Mouse (Mus musculus): ENCODE data around the gene Ltn1.
A peak's percentile ranks its signal among the peaks of the same experiment; 100 is the strongest.

The Ltn1 gene

DNA sequence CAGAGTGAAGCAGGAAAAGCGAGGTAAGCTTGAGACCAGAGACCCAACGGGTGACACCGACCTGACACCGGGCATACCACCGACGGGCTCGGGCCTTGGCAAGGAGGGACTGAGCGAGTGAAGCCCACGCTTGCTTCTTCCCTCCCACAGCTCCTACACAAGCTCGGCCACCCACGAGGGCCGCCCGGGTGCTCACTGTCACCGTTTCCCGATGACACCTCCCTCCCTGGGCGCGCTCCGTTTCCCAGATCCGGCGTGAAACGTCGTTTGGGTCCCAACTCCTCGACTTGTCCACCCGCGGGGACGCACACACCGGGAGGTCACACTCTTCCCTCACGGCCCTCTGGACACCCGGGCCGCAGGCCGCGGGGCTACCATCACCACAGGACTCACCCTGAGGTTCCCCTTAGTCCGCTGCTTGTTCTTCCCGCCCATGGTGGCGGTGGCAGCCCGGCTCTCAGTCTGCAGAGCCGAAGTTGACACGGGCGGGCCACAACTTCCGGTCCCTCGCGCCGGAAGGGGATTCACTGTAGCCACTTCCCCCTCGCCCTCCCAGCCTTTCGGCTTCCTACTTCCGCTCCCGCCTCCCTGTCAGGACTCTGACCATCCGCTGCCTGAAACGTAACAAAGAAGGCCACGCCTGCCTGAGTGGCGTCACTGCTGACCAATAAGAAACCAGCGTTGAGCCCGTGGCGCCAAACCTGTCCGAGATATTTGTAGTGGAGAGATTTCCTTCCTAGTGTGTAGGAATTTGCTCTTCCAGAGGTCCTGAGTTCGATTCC is at the start of gene Ltn1:
Gene Ltn1 (minus strand): TSS at position 580 of the 782 bp plus-strand sequence.
- peak; percentile 97 to 98 for DNase-seq (ENCODE audit: low spot score in 2 of 2)

GRCm38 (mm10) chr16:87470579-87470978 is 38.2 kb upstream of the Ltn1 start:
- DNase-seq (ENCODE audit: low spot score in 2 of 2), result no peak

GRCm38 (mm10) chr16:87458752-87459151 is 26.3 kb upstream of the Ltn1 start:
- no peak for DNase-seq (ENCODE audit: low spot score in 2 of 2)

- DNase-seq (ENCODE audit: low spot score in 2 of 2), result peak in 1 of 2 experiments; percentile 36
Observed at GRCm38 (mm10) chr16:87455180-87455611, 22.8 kb upstream of the Ltn1 start.

DNA sequence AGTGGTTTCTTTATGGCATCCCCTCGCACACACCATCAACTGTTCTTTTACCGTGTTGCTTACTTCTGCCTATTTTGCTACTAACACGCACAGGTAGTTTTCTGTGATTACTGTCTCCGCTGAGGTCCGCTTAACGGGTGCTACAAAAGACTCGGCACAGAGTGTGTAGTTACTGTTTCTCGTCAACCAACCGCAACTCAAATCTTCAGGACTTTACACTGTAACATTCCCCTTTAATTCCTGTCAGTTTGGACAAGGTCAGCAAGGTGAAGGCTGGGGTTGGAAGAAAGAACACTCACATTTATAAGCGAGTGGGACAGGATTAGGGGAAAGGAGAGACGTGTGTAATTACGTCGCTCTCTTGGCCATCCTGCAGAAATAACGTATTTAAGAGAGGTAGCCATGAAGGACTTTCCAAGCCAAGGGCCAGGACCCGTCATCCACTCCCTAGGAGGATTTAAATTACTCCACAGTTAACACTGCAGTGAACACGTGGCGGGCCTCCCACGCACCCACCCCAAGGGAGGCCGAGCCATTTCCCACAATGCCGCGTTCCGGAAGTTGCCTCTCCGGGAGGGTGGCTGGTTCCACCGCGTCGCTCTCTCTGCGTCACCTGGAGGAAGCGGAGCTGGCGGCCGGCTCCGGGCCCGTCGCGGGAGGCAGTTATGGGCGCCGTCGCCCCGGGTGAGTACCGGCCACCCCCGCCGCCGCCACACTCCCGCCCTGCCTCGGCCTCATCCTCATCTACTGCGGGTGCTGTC is 22.2 kb upstream of the Ltn1 start, which contains the start of gene Usp16:
Gene Usp16 (plus strand): TSS at position 285 of the 761 bp plus-strand sequence.
- peak; percentile 91 to 92 for DNase-seq (ENCODE audit: low spot score in 2 of 2)

- no peak for DNase-seq (ENCODE audit: low spot score in 2 of 2)
Observed at GRCm38 (mm10) chr16:87453226-87453625, 20.8 kb upstream of the Ltn1 start.

DNA sequence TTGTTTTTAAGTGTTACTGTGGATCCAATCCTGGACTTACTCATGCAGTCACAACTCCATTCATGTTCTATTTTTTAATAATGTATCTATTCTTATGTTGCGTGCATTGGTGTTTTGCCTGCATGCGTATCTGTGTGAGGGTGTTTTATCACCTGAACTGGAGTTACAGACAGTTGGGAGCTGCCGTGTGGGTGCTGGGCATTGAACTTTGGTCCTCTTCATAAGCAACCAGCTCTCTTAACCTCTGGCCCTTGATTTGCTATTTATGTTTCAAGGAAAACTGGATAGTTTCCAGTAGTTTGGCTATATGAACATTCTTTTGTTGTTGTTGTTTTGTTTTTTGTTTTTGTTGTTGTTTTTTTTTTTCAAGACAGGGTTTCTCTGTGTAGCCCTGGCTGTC is 13.1 kb upstream of the Ltn1 start:
- DNase-seq (ENCODE audit: low spot score in 2 of 2), result no peak

DNA sequence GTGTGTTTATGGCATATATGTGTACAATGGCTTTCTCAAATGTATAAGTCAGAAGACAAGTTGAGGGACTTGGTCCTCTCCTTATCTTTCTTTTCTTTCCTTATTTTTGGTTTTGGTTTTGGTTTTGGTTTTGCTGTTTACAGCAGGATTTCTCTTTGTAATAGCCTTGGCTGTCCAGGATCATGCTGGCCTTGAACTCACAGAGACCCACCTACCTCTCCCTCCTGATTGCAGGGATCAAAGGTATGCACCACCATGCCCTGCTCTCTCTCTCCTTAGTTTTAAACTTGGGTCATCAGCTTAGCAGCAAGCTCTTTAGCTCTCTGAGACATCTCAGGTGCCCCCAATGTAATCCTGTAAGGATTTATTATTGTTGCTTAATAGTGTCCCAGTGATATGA is 12.7 kb upstream of the Ltn1 start:
- DNase-seq (ENCODE audit: low spot score in 2 of 2), result no peak

DNA sequence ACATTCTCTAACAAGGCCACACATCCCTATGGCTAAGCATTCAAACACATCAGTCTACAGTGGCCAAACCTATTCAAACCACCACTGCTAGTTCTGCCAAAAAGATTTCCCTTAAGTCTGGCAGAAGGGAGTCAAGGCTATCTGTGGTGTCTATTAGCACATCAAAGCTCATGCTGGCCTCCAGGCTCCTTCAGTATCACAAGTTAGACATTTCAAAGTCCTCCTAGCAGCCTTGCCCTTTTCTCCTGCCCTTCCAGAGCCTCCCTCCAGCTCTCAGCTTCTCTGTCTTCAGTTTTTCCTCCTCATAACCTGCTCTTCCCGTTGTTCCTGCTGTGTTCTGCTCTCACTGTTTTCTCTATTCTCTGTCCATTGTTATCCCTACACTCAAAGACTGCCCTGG is 11.7 kb upstream of the Ltn1 start:
- no peak for DNase-seq (ENCODE audit: low spot score in 2 of 2)

DNA sequence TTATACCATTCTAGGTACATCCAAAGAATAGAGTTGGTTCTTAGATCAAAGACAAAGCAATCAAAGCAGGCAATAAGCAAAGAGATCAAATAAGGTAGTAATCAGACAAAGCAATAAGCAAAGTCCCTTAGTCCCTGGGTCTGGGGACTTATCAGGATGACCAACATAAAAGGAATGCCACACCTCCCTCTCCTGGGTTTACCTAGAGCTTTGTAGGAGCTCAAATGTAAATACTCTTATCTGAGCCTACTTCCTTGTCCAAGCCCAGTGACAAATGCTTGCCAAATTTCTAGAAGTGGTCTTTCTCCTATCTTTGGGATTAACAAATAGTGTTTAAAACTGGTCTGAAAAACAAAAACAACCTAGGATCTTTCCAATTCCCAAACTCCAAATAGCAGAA is 10.8 kb upstream of the Ltn1 start:
- DNase-seq (ENCODE audit: low spot score in 2 of 2), result no peak

DNA sequence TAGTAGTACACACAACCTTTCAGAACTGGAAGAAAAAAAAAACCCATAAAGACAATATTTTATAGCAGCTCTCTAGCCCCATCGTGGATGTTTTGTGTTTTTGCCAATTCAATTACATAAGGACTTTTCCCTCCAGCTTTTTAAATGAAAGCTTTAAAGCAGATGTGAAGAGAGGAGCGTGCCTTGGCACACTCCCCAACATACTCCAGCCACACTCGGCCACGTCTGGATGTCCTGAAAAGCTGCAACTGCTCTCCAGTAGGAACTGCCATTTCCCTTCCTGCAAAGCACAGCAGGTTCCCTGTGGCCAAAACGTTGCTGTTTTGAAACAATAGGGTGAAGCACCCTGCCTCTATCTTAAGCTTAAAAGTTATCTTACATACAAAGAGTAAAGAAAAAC is 9.9 kb upstream of the Ltn1 start:
- no peak for DNase-seq (ENCODE audit: low spot score in 2 of 2)

DNA sequence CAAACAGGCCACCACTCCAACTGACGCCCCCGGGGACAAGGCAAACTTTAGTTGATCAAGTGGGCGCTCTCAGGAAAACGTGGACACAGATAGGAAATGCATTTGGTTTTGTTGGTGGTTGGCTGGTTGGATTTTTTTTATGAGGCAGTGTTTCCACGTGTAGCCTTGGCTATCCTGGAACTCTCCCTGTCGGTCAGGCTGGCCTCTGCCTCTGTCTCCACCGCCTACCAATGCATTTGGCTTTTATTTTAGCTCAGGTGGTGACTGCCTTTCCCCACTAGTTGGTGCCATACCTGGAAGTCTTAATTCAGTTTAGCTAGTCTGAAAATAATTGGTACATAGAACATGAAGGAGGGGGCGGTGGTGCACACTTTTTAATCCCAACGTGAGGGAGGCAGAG is 8.7 kb upstream of the Ltn1 start:
- peak; percentile 33 to 45 for DNase-seq (ENCODE audit: low spot score in 2 of 2)

- DNase-seq (ENCODE audit: low spot score in 2 of 2), result peak; percentile 91 to 95
Observed at GRCm38 (mm10) chr16:87440184-87440686, 7.8 kb upstream of the Ltn1 start, which contains the start of gene Rwdd2b. Gene Rwdd2b, minus strand, starts transcription at chr16:87440573.

DNA sequence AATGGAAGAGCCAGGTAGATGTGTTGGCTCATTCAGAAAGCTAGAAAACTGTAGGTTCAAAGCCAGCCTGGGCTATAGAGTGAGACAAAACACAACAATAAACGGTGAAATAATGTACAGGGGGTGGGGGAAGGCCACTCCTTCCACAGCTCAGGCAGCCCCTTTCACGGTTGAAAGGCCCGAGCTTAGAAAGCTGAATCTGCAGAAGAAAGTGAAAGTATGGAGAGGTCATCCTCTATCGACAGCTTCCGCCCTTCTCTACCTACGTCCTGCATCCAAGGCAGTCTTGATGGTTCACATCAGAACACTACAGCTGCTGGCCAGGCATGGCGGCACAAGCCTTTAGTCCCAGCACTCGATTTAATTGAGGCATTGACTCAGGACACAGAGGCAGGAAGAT is 6.3 kb upstream of the Ltn1 start:
- DNase-seq (ENCODE audit: low spot score in 2 of 2), result no peak

GRCm38 (mm10) chr16:87437096-87437495 is 4.7 kb upstream of the Ltn1 start:
- DNase-seq (ENCODE audit: low spot score in 2 of 2), result no peak

DNA sequence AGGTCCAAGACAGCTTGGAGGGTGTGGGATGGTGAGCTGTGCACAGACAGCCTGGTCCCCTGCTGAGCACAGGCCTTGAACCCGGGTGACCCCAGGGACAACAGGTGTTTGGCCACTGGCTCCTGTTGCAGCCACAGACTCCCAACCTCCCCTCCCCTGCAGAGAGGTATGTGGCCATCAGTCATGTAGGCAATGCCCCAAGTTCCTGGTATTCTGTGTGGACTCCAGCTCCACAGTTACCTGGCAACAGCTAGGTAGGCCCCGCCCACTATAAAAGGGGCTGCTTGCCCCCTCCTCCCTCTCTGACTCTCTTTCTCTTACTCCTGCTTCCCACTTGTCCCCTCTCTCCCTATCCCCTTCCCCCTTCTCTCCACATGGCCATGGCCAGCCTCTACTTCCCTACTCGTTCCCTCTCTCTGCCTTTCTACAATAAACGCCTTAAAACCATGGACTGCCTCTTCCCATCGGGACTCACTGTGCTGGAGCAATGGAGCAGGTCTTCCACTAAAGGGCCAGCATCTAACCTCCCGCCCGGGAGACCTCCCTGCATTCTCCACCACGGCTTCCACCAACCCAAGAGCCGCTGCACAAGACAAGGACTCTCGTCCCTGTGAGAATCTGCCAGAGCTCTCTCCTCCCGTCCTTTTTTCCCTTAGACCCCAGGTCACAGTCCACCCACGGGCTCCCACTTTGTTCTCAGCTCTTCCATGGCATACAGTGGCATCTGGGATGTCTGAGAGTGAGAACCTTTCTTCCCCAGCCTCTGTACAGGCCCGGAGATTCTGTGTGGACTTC is 3.2 kb upstream of the Ltn1 start:
- DNase-seq (ENCODE audit: low spot score in 2 of 2), result no peak

DNA sequence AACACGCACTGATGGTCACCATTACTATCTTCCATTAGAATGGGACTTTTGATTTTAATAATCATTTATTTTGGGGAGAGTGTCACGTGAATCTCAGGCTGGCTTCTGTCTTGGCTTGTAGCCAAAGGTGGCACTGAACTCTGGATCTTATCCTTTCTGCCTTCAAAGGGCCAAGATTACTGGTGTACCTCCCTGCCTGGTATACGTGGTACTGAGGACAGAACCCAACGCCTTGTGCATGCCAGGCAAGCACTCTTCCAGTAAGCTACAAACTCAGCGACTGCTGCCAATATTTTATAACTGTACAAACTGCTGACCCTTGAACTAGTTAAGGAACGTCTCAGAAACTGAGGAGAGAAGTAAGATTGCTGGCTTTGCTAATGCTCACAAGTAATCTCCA is 2.5 kb upstream of the Ltn1 start:
- no peak for DNase-seq (ENCODE audit: low spot score in 2 of 2)

DNA sequence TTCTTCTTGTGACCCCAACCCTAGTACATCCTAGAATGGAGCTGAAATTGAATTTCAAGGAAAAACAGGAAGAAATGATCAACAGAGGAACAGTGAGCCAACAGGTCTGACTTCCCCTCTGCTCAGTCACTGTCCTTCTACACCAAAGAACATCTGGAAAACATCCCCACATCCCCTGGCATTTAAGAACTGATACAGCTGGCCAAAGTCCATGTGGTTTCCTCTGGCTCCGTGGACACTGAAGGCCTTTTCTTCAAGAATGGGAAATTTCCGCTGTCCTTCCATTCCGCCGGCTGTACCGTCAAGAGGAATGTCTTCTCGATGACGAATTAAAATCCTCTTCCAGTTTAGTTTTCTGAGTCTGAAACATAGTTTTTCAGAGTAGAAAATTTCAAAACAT is 1.9 kb upstream of the Ltn1 start:
- DNase-seq (ENCODE audit: low spot score in 2 of 2), result no peak

DNA sequence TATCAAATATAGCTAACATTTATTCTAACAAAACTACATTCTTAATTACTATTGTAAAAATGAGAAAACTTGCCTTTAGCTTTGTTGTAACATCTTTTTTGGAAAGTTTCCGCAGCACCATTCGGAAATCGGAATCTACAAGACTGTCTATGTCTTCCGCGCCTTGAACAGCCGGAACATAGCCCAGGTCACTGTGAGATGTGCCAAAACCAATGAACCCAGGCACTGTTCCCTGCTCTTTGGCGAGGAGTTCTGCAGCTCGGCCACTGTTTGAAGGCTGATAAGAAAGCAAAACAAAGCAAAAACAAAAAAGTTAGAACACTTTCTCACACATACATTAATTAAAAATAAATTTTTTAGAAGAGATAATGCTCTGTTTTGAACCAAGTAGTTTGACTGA is 4.9 kb downstream of the Ltn1 start:
- DNase-seq (ENCODE audit: low spot score in 2 of 2), result no peak

- no peak for DNase-seq (ENCODE audit: low spot score in 2 of 2)
Observed at GRCm38 (mm10) chr16:87420662-87421061, 11.8 kb downstream of the Ltn1 start.

DNA sequence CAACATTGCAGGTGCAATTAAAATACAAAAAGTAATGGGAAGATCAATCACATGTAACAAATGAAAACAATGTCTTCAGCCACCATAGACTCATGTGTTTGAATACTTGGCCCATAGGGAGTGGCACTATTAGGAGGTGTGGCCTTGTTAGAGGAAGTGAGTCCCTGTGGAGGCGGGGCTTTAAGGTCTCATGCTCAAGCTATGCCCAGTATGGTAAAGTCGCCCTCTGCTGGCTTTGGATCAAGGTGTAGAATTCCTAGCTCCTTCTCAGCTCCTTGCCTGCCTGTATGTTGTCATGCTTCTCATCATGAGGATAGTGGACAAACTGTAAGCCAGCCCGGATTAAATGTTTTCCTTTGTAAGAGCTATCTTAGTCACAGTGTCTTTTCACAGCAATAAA is 27.4 kb downstream of the Ltn1 start:
- DNase-seq (ENCODE audit: low spot score in 2 of 2), result peak; percentile 37 to 47

All from spleen, postnatal 36 days (tissue).